Mouse (Mus musculus) neural tube, embryonic 12.5 days (tissue): ENCODE results near the gene Scamp4. TPM values are rescaled to one million over a fixed set of nuclear protein-coding genes. Genes with fewer than 3 reads are reported as not detected.
"Not testable (repeated sequence)": the region's sequence is repeated elsewhere in the genome, so short reads cannot be mapped to it uniquely, and the experiment has no call there.

Experiments used
- ATAC-seq: fragments of 200-750 bp; cut with Nextera tagmentation; 2 replicates; pipeline ENCODE4 v1.8.0; 2017; ENCODE audit warnings: low read depth, mild to moderate bottlenecking, moderate TSS enrichment, moderate library complexity; ENCODE audit not compliant: low FRiP score
- H3K27ac ChIP-seq: fragments of 300-500 bp; sonication (generic); 2 replicates; pipeline ENCODE4 v1.5.1; 2016
- H3K27me3 ChIP-seq: fragments of 300-500 bp; sonication (generic); replicated peaks from 2 replicates; pipeline ENCODE4 v1.6.1; 2016; ENCODE audit warnings: mild to moderate bottlenecking
- H3K36me3 ChIP-seq: fragments of 300-500 bp; sonication (generic); 2 replicates; pipeline ENCODE4 v1.6.1; 2016; ENCODE audit warnings: mild to moderate bottlenecking
- H3K4me1 ChIP-seq: fragments of 300-500 bp; sonication (generic); 2 replicates; pipeline ENCODE4 v1.6.1; 2016
- H3K4me2 ChIP-seq: fragments of 300-500 bp; sonication (generic); replicated peaks from 2 replicates; pipeline ENCODE4 v1.6.1; 2016; ENCODE audit warnings: mild to moderate bottlenecking
- H3K4me3 ChIP-seq: fragments of 300-500 bp; sonication (generic); 2 replicates; pipeline ENCODE4 v1.5.1; 2016
- H3K9ac ChIP-seq: fragments of 300-500 bp; sonication (generic); 2 replicates; pipeline ENCODE4 v1.6.1; 2016; ENCODE audit warnings: mild to moderate bottlenecking
- H3K9me3 ChIP-seq: fragments of 300-500 bp; sonication (generic); 2 replicates; pipeline ENCODE4 v1.6.1; 2016; ENCODE audit warnings: mild to moderate bottlenecking
- WGBS: fragments of 180-500 bp; shearing (Covaris S2); methylation state at CpG from one replicate; pipeline ENCODE4 v1.1.7; 2016; 5-methylcytosine and 5-hydroxymethylcytosine counted together
- polyA plus RNA-seq: library from polyadenylated mRNA; unstranded; fragments of >200 nt; fragmentation: Nextera tagmentation; extraction: Ambion mirVana; gene quantifications from 2 replicates; pipeline ENCODE4 v1.2.1, GENCODE M21; 2016

Gene Scamp4
- polyA plus RNA-seq, 1 experiment from 2014 or later: 63.9 TPM

DNA sequence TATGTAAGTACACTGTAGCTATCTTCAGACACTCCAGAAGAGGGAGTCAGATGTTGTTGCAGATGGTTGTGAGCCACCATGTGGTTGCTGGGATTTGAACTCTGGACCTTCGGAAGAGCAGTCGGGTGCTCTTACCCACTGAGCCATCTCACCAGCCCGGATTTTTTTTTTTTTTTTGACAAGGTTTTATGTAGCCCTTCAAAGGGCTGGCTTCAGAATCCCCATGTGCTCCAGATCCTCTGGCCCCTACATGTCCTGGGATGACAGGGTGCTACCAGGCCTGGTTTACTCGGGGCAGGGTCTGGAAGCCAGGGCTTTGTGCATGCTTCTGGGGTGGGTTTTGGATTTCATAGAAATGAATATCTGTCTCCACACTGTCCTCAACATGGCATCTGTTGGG, 3.0 kb downstream of the Scamp4 start, which contains the start of gene Gm49322:
Gm49322 (plus strand) TSS at position 301 of the 400 bp plus-strand sequence.
- H3K36me3 ChIP-seq: peaks cover 44% of the 10 kb centered on the region
- H3K4me3 ChIP-seq, H3K27ac ChIP-seq, H3K9me3 ChIP-seq, H3K4me2 ChIP-seq, ATAC-seq, H3K27me3 ChIP-seq, H3K9ac ChIP-seq: not testable (repeated sequence)
- H3K4me1 ChIP-seq: peaks cover 16% of the 10 kb centered on the region
- WGBS: 95% methylated on average over 2 of the region's 4 CpGs

GRCm38 (mm10) chr10:80606306-80606705, 3.6 kb downstream of the Scamp4 start:
- Histone ChIP-seq H3K27me3 (no peaks in the 10 kb centered on the region), H3K9ac (no peak overlapping the region), H3K4me1 (peaks cover 16% of the 10 kb centered on the region), H3K4me2 (no peak overlapping the region), H3K4me3 (no peak overlapping the region), H3K9me3 (no peaks in the 10 kb centered on the region), H3K27ac (no peak overlapping the region), H3K36me3 (peaks cover 44% of the 10 kb centered on the region)
- no peak for ATAC-seq
- WGBS: 96% methylated on average over 23 of the region's 23 CpGs

- Histone ChIP-seq H3K9me3 (no peaks in the 10 kb centered on the region), H3K4me2 (no peak overlapping the region), H3K4me3 (no peak overlapping the region), H3K36me3 (peaks cover 45% of the 10 kb centered on the region), H3K4me1 (peaks cover 16% of the 10 kb centered on the region), H3K27me3 (no peaks in the 10 kb centered on the region), H3K9ac (no peak overlapping the region), H3K27ac (no peak overlapping the region)
- WGBS: 95% methylated on average over 34 of the region's 34 CpGs
- ATAC-seq: no peak
Observed at GRCm38 (mm10) chr10:80606737-80607350, 4.2 kb downstream of the Scamp4 start.

DNA sequence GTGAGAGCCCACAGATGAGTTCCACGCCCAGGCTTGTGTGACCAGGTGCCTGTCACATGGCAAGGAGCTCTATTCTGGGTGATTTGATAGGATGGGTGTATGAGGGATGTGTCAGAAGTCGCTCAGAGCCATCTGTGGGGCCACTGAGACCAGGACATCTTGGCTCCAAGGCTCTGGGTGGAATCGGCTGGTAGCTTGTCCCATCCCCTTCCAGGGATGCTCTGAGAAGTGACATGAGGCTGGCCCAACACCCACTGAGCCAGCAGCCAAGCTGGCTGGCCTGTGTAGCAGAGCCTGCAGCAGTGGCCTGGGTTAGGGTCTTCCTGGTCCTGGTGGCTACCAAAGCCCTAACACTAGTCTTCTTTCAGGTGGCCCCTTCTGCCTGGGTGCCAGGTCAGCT, 5.8 kb downstream of the Scamp4 start:
- Histone ChIP-seq H3K4me3 (no peak overlapping the region), H3K36me3 (peaks cover 53% of the 10 kb centered on the region)

DNA sequence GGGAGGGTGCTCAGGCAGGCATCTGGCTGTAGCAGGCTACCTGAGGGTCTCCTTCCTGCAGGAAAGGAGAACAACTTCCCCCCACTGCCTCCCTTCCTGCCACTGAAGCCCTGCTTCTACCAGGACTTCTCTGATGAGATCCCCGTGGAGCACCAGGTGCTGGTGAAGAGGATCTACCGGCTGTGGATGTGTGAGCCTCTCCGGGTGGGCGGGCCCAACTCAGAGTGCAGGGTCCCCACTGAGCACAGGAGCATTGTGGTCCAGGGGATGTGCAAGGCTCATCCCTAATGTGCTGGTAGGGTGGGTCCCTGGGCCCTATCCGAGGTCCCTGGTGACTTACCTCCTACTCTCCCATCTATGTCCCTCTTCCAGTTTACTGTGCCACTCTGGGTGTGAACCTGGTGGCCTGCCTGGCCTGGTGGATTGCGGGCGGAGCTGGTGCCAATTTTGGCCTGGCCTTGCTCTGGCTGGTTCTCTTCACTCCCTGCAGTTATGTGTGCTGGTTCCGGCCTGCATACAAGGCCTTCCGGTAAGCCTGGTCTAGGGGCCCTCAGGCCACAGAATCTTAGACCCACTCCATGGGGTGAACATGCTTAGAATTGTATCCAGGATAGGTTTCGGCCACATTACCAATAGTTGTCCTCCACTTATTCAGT, 6.7 kb downstream of the Scamp4 start:
- Histone ChIP-seq H3K9ac (no peak overlapping the region), H3K4me3 (no peak overlapping the region), H3K9me3 (no peaks in the 10 kb centered on the region), H3K27ac (no peak overlapping the region), H3K4me1 (peaks cover under 1% of the 10 kb centered on the region; the same call in 1 of the 2 replicates), H3K4me2 (no peak overlapping the region), H3K36me3 (peaks cover 59% of the 10 kb centered on the region), H3K27me3 (no peaks in the 10 kb centered on the region)
- ATAC-seq: no peak
- 94% methylated on average over 10 of the region's 10 CpGs for WGBS

More for the DNA sequence above, 5.8 kb downstream of the Scamp4 start:
- no peak overlapping the region for H3K27ac ChIP-seq
- H3K27me3 ChIP-seq: no peaks in the 10 kb centered on the region
- no peak overlapping the region for H3K4me2 ChIP-seq
- WGBS: 92% methylated on average over 3 of the region's 3 CpGs
- no peaks in the 10 kb centered on the region for H3K9me3 ChIP-seq
- no peak overlapping the region for H3K9ac ChIP-seq
- no peak for ATAC-seq
- peaks cover 10% of the 10 kb centered on the region for H3K4me1 ChIP-seq

DNA sequence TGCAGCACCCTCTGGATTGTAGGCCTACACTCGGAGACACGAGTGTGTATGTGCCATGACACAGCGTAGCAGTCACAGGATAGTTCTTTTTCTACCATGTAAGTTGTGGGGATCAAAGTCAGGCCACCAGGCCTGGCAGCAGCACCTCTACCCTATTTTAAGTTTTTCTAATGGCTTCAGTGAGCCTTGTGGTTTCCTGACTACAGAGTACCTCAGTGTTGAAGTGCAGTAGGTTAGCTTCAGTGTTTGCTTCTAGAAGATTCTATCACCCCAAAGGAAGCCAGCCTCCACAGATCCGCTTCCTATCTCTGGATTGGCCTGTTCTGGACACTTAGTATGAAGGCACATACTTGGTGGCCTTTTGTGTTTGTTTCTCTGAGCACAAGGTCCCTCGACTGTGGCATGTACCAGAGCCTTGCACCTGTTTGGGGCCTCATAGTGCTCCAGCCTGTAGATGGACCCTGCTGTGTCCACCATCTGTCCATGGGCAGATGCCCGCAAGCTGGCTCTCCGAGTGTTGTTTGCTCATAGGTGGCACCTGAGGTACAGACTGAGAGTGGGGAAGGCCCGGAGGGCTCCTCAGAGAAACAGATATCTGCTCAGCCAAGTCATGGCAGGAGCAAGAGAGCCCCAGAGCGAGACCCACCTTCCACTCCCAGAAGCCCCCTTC, 7.6 kb downstream of the Scamp4 start:
- Histone ChIP-seq H3K4me2 (no peak overlapping the region), H3K4me3 (no peak overlapping the region), H3K27ac (no peak overlapping the region), H3K27me3 (no peaks in the 10 kb centered on the region), H3K4me1 (no peaks in the 10 kb centered on the region), H3K9ac (no peak overlapping the region), H3K9me3 (no peaks in the 10 kb centered on the region), H3K36me3 (peaks cover 68% of the 10 kb centered on the region)
- 92% methylated on average over 9 of the region's 9 CpGs for WGBS
- ATAC-seq: no peak

DNA sequence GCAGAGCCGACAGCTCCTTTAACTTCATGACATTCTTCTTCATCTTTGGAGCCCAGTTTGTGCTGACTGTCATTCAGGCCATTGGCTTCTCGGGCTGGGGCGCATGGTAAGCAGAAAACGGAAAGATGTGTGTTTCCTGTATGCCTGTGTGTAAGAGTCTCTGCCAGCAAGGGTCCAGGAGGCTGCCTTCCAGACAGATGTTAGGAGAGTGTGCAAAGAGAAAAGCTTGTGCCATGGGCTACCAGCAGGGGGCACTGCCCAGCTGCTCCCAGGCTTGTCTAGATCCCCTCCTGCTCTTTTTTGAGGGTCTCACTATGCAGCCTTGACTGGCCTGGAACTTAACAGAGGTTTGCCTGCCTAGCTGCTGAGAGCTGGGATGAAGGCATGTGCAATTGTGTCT, 8.4 kb downstream of the Scamp4 start:
- Histone ChIP-seq H3K4me1 (no peaks in the 10 kb centered on the region), H3K9ac (no peak overlapping the region), H3K4me2 (no peak overlapping the region), H3K27ac (no peak overlapping the region), H3K27me3 (no peaks in the 10 kb centered on the region), H3K9me3 (no peaks in the 10 kb centered on the region), H3K4me3 (no peak overlapping the region), H3K36me3 (peaks cover 74% of the 10 kb centered on the region)
- 81% methylated on average over 4 of the region's 4 CpGs for WGBS
- ATAC-seq: peak; percentile 48; the same call in 1 of the 2 replicates

- H3K9me3 ChIP-seq: no peaks in the 10 kb centered on the region
- no peak overlapping the region for H3K27ac ChIP-seq
- WGBS: 98% methylated on average over 3 of the region's 3 CpGs
- peaks cover 65% of the 10 kb centered on the region for H3K36me3 ChIP-seq
- no peak overlapping the region for H3K4me2 ChIP-seq
- H3K4me1 ChIP-seq: no peaks in the 10 kb centered on the region
- H3K4me3 ChIP-seq: no peak overlapping the region
- ATAC-seq: no peak
- H3K9ac ChIP-seq: no peak overlapping the region
- H3K27me3 ChIP-seq: no peaks in the 10 kb centered on the region
Observed at GRCm38 (mm10) chr10:80611905-80612304, 9.2 kb downstream of the Scamp4 start.

- H3K4me1 ChIP-seq: no peaks in the 10 kb centered on the region
- no peak overlapping the region for H3K27ac ChIP-seq
- no peak for ATAC-seq
- H3K9me3 ChIP-seq: no peaks in the 10 kb centered on the region
- no peaks in the 10 kb centered on the region for H3K27me3 ChIP-seq
- H3K9ac ChIP-seq: no peak overlapping the region
- H3K4me2 ChIP-seq: no peak overlapping the region
- peaks cover 46% of the 10 kb centered on the region for H3K36me3 ChIP-seq
- 84% methylated on average over 3 of the region's 3 CpGs for WGBS
- H3K4me3 ChIP-seq: no peak overlapping the region
Observed at GRCm38 (mm10) chr10:80613821-80614220, 11.1 kb downstream of the Scamp4 start.

DNA sequence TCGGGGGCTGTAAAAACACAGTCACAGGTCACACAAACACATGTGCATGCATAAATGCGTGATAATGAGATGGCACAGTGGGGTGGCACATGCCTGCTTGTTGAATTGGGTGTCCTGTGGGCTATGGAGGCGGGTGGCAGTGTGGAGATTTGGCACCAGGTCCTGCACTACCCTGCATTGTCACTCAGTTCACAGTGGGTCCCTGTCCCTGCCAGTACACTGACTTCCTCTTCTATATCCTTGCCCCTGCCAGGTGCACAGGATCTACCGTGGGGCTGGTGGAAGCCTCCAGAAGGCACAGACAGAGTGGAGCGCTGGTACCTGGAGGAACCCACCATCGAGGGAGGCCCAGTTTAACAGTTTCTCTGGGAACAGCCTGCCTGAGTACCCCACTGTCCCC, 11.7 kb downstream of the Scamp4 start:
- 91% methylated on average over 6 of the region's 6 CpGs for WGBS
- no peak for ATAC-seq
- Histone ChIP-seq H3K4me2 (no peak overlapping the region), H3K27me3 (no peaks in the 10 kb centered on the region), H3K4me1 (no peaks in the 10 kb centered on the region), H3K36me3 (peaks cover 40% of the 10 kb centered on the region), H3K4me3 (no peak overlapping the region), H3K9ac (no peak overlapping the region), H3K27ac (no peak overlapping the region), H3K9me3 (no peaks in the 10 kb centered on the region)

GRCm38 (mm10) chr10:80618181-80618580, 15.5 kb downstream of the Scamp4 start:
- H3K9me3 ChIP-seq: no peaks in the 10 kb centered on the region

GRCm38 (mm10) chr10:80619465-80620244, 17.0 kb downstream of the Scamp4 start:
- ATAC-seq: no peak
- peaks cover 13% of the 10 kb centered on the region for H3K36me3 ChIP-seq
- 35% methylated on average over 8 of the region's 8 CpGs for WGBS
- H3K27me3 ChIP-seq: no peaks in the 10 kb centered on the region
- H3K4me2 ChIP-seq: no peak overlapping the region
- H3K27ac ChIP-seq: no peak overlapping the region
- no peak overlapping the region for H3K9ac ChIP-seq
- H3K9me3 ChIP-seq: no peaks in the 10 kb centered on the region
- no peak overlapping the region for H3K4me3 ChIP-seq
- H3K4me1 ChIP-seq: peaks cover 25% of the 10 kb centered on the region

More at GRCm38 (mm10) chr10:80618181-80618580, 15.5 kb downstream of the Scamp4 start:
- H3K9ac ChIP-seq: no peak overlapping the region
- H3K27ac ChIP-seq: no peak overlapping the region
- no peak overlapping the region for H3K4me2 ChIP-seq
- no peak overlapping the region for H3K4me3 ChIP-seq
- H3K4me1 ChIP-seq: peaks cover 10% of the 10 kb centered on the region
- peaks cover 22% of the 10 kb centered on the region for H3K36me3 ChIP-seq
- no peaks in the 10 kb centered on the region for H3K27me3 ChIP-seq
- 80% methylated on average over 9 of the region's 9 CpGs for WGBS
- ATAC-seq: no peak
